Mouse (Mus musculus) lung, postnatal 0 days (tissue): ENCODE measurements around the gene D1Pas1. TPM values are rescaled to one million over a fixed set of nuclear protein-coding genes. Genes with fewer than 3 reads are reported as not detected.

Experiments
- ATAC-seq: fragments of 200-750 bp; cut with Nextera tagmentation; 2 replicates; pipeline ENCODE4 v1.8.0; 2017; ENCODE audit warnings: moderate library complexity
- DNase-seq: peaks from one replicate; pipeline ENCODE4 v3.0.0-alpha.2; 2016; ENCODE audit warnings: low spot score
- H3K27ac ChIP-seq: fragments of 300-500 bp; sonication (generic); 2 replicates; pipeline ENCODE4 v1.5.1; 2014; ENCODE audit warnings: antibody characterized with exemption, mild to moderate bottlenecking, low read length, mixed read lengths
- H3K27me3 ChIP-seq: fragments of 300-500 bp; sonication (generic); replicated peaks from 2 replicates; pipeline ENCODE4 v1.6.1; 2014; ENCODE audit warnings: low read length, mixed read lengths; ENCODE audit not compliant: insufficient read depth
- H3K36me3 ChIP-seq: fragments of 300-500 bp; sonication (generic); 2 replicates; pipeline ENCODE4 v1.6.1; 2014; ENCODE audit warnings: low read length, mixed read lengths; ENCODE audit not compliant: insufficient read depth
- H3K4me1 ChIP-seq: fragments of 300-500 bp; sonication (generic); 2 replicates; pipeline ENCODE4 v1.6.1; 2014; ENCODE audit warnings: antibody characterized with exemption, low read depth, low read length, mixed read lengths; ENCODE audit not compliant: insufficient read depth
- H3K4me2 ChIP-seq: fragments of 300-500 bp; sonication (generic); replicated peaks from 2 replicates; pipeline ENCODE4 v1.6.1; 2014; ENCODE audit warnings: low read depth, mild to moderate bottlenecking, low read length, moderate library complexity, mixed read lengths
- H3K4me3 ChIP-seq: fragments of 300-500 bp; sonication (generic); 2 replicates; pipeline ENCODE4 v1.5.1; 2014; ENCODE audit warnings: low read depth, low read length
- H3K9ac ChIP-seq: fragments of 300-500 bp; sonication (generic); replicated peaks from 2 replicates; pipeline ENCODE4 v1.6.1; 2014; ENCODE audit warnings: low read depth, mild to moderate bottlenecking
- H3K9me3 ChIP-seq: fragments of 300-500 bp; sonication (generic); 2 replicates; pipeline ENCODE4 v1.6.1; 2016; ENCODE audit warnings: low read length, mixed read lengths
- CTCF ChIP-seq: IDR thresholded peaks from 2 replicates; pipeline ENCODE4 v1.5.1; 2016; ENCODE audit warnings: antibody characterized with exemption, mild to moderate bottlenecking
- EP300 ChIP-seq: IDR thresholded peaks from 2 replicates; pipeline ENCODE4 v1.6.1; 2016; ENCODE audit warnings: antibody characterized with exemption, mild to moderate bottlenecking, control low read depth
- WGBS: fragments of 180-500 bp; shearing (Covaris S2); extraction: QIAGEN DNeasy Blood & Tissue Kit; methylation state at CpG from one replicate; pipeline ENCODE4 v1.1.7; 2014; 5-methylcytosine and 5-hydroxymethylcytosine counted together
- polyA plus RNA-seq: library from polyadenylated mRNA; unstranded; fragments of >200 nt; fragmentation: Nextera tagmentation; extraction: Ambion mirVana; gene quantifications from 2 replicates; pipeline ENCODE4 v1.2.1, GENCODE M21; 2015

The D1Pas1 gene
- polyA plus RNA-seq, 1 experiment from 2014 or later: not detected

DNA sequence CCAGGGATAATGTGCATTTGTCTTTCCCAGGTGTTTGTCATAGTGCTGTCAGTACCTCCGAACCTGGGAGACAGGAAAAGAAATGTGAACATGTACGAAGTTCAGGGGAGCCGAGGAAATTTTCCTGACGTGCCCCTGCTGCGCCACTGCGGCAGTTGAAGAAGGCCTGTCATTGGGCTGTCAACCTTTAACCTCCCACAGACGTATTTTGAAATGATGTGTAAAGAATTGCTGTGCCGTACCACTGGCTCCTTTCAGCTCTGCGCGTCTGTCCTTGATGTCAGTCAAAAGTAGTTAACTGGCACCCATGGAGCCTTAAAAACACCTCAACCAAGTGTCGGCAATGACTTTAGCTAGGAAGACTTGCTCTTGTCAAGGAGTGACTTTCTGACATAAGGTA lies 42.9 kb downstream of the D1Pas1 start:
- 78% methylated on average over 11 of the region's 11 CpGs for WGBS
- no peak overlapping the region for H3K27ac ChIP-seq
- ATAC-seq (no peak), DNase-seq (no peak)
- H3K4me1 ChIP-seq: no peaks in the 10 kb centered on the region
- H3K9ac ChIP-seq: no peak overlapping the region
- H3K9me3 ChIP-seq: no peaks in the 10 kb centered on the region
- no peak overlapping the region for H3K4me3 ChIP-seq
- H3K4me2 ChIP-seq: no peak overlapping the region
- no peaks in the 10 kb centered on the region for H3K27me3 ChIP-seq
- H3K36me3 ChIP-seq: no peaks in the 10 kb centered on the region
- TF ChIP-seq CTCF (no peak), EP300 (no peak)

DNA sequence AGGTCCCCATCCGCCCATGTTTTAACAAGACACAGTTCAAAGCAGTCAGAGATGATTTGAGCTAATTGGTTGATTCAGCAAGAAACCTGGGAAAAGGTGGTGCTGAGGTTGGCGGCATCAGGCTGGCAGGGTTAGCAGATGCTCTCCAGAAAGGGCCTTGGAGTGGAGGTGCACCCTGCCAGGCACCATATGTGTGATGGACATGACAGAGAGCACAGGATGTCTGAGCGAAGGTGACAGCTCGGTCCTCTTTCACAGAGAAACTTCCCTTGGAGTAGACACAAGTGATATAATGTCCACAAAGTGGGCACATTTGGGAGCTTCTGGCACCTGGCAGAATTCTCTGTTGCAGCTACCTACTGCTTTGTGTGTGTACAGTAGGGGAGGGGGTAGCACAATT lies 44.4 kb downstream of the D1Pas1 start:
- no peaks in the 10 kb centered on the region for H3K27me3 ChIP-seq
- no peaks in the 10 kb centered on the region for H3K4me1 ChIP-seq
- ATAC-seq: no peak
- H3K27ac ChIP-seq: no peak overlapping the region
- no peak overlapping the region for H3K9ac ChIP-seq
- WGBS: 87% methylated on average over 4 of the region's 4 CpGs
- H3K4me3 ChIP-seq: no peak overlapping the region
- H3K4me2 ChIP-seq: no peak overlapping the region
- DNase-seq: no peak
- no peaks in the 10 kb centered on the region for H3K9me3 ChIP-seq
- TF ChIP-seq EP300 (no peak), CTCF (no peak)
- no peaks in the 10 kb centered on the region for H3K36me3 ChIP-seq

DNA sequence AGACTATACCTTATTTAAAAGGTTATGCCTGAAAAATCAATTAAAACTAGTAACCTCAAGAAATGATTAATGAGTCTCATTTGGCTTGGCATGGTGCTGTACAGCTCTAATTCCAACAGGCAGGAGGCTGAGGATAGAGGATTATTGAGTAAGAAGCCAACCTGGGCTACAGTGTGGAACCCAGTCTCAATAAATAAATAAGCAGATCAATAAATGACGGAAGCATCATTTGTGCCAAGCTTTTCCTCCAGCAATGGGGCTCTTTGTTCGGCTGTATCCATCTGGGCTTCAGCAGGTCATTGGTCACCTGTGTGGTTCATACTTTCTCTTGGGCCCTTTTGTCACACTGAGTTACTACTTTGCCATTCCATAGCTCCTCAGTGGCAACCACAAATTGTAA lies 46.9 kb downstream of the D1Pas1 start:
- Histone ChIP-seq H3K27me3 (no peaks in the 10 kb centered on the region), H3K9ac (no peak overlapping the region), H3K4me3 (no peak overlapping the region), H3K4me2 (no peak overlapping the region), H3K9me3 (no peaks in the 10 kb centered on the region), H3K27ac (no peak overlapping the region), H3K36me3 (no peaks in the 10 kb centered on the region), H3K4me1 (no peaks in the 10 kb centered on the region)
- DNase-seq (no peak), ATAC-seq (no peak)
- TF ChIP-seq CTCF (no peak), EP300 (no peak)
- 86% methylated on average over 2 of the region's 2 CpGs for WGBS

DNA sequence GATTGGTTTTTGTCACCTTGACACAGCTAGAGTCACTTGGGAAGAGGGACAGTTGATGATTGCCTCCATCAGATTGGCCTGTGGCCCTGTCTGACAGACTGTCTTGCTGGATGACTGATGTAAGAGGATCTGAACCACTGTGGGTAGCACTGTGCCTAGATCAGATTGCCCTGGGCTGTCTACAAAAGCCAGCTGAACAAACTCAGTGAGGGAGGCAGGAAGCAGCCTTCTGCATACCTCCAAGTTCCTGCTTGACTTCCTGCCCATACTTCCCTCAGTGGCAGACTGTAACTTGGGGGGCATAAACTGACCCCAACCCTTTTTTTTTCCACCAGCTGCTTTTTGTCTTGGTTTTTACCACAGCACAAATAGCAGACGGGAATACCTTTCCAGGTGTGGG lies 48.5 kb downstream of the D1Pas1 start:
- Histone ChIP-seq H3K9ac (no peak overlapping the region), H3K4me3 (no peak overlapping the region), H3K9me3 (no peaks in the 10 kb centered on the region), H3K27ac (no peak overlapping the region), H3K36me3 (no peaks in the 10 kb centered on the region), H3K4me1 (no peaks in the 10 kb centered on the region), H3K4me2 (no peak overlapping the region), H3K27me3 (no peaks in the 10 kb centered on the region)
- DNase-seq: no peak
- no peak for ATAC-seq
- 57% methylated on average over 1 of the region's 1 CpGs for WGBS
- TF ChIP-seq CTCF: no peak
- no peak for TF ChIP-seq EP300

DNA sequence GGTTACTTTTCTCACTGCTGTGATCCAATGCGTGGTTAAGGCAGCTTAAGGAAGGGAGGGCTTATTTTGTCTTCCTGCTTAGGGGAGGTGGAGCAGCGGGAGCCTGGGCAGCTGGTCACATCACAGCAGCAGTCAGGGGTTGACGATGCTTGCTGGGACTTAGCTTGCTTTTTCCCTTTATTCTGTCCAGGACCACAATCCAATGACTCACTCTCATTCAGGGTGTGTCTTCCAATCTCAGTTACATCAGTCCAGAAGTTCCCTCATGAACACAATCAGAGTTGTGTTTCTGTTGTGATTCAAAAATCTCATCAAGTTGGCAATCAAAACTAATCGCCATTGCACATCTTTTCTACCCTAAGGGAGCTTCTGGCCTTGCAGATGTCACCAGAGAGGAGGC lies 48.9 kb downstream of the D1Pas1 start:
- DNase-seq (no peak), ATAC-seq (no peak)
- Histone ChIP-seq H3K9me3 (no peaks in the 10 kb centered on the region), H3K4me2 (no peak overlapping the region), H3K4me1 (no peaks in the 10 kb centered on the region), H3K4me3 (no peak overlapping the region), H3K36me3 (no peaks in the 10 kb centered on the region), H3K27ac (no peak overlapping the region), H3K27me3 (no peaks in the 10 kb centered on the region), H3K9ac (no peak overlapping the region)
- TF ChIP-seq CTCF: no peak
- TF ChIP-seq EP300: no peak
- 46% methylated on average over 4 of the region's 4 CpGs for WGBS

DNA sequence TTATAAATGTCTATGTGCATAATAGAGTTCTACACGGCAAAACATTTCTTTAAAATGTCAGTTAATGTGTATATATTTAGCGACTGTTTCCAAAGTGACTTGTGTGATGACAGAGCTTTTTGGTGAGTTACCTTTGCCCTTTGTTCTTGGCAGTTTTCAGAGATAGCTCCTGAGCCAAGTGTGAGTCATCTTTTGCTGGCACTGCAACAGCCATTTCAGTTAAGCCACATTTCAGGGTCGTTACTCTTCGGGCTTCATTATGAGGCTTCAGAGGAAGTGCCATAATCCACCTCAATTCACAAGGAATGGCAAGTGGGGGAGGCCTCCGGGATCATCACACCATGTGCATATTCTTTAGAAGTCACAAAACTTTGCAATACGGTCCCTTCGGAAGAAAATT lies 52.8 kb downstream of the D1Pas1 start:
- WGBS: 71% methylated on average over 7 of the region's 7 CpGs
- Histone ChIP-seq H3K9me3 (no peaks in the 10 kb centered on the region), H3K4me2 (no peak overlapping the region), H3K9ac (no peak overlapping the region), H3K4me1 (no peaks in the 10 kb centered on the region), H3K27me3 (no peaks in the 10 kb centered on the region), H3K27ac (no peak overlapping the region), H3K36me3 (no peaks in the 10 kb centered on the region), H3K4me3 (no peak overlapping the region)
- TF ChIP-seq CTCF (no peak), EP300 (no peak)
- DNase-seq (peak; percentile 32), ATAC-seq (no peak)

Other genes with a start within 250 kb of the D1Pas1 start
- 21.8 and 21.9 TPM in 2 replicates for gene Rrp15, start 218.1 kb upstream of the D1Pas1 start, polyA plus RNA-seq
- gene Spata17, start 248.0 kb downstream of the D1Pas1 start, polyA plus RNA-seq: 3.1 and 4.0 TPM in 2 replicates
- gene Gpatch2, start 248.1 kb downstream of the D1Pas1 start, polyA plus RNA-seq: 11.7 and 11.9 TPM in 2 replicates